Comparison of ENCODE assay signal across 9 mouse cellular contexts in genomic region chr1:167929729-167930341, GRCm38 (mm10).
DNase-seq lines count a peak whose midpoint lies in the region; ATAC-seq and TF ChIP-seq lines count a peak whose summit lies in the region.
"Had no signal": no experiment of that assay in that cellular context is flagged by ENCODE, and none has a peak within 500 bp of the region (broad histone marks: within the 10 kb centered on the region; RNA-seq: fewer than 3 reads in every experiment).

No protein-coding gene starts in this region.

- no peak overlapping the region for H3K27ac ChIP-seq in gastrocnemius, adult 2 months
- no peak overlapping the region for H3K27ac ChIP-seq in heart, embryonic 16.5 days (ENCODE audit: low read length)
- H3K27ac ChIP-seq in midbrain, embryonic 13.5 days, result no peak overlapping the region

- DNase-seq in gastrocnemius, adult 2 months, result peak; percentile 28
- DNase-seq in gastrocnemius, adult 8-10 months (ENCODE audit: low spot score in 2 of 2), result no peak
- DNase-seq in embryo, embryonic 10.5 days (ENCODE audit: low spot score), result peak; percentile 75
- DNase-seq in kidney, postnatal 36 days, result peak; percentile 15 to 40
- no peak for DNase-seq in frontal cortex, postnatal 36 days (ENCODE audit: low spot score in 2 of 2)

- peak; percentile 32 for TF ChIP-seq CTCF in gastrocnemius, adult 2 months (IDR thresholded peaks at IDR 0.05)

- 2% methylated on average over 28 of the region's 28 CpGs for WGBS in heart, embryonic 16.5 days
- WGBS in midbrain, embryonic 13.5 days, result under 1% methylated on average over 28 of the region's 28 CpGs

- no peaks in the 10 kb centered on the region for H3K36me3 ChIP-seq in heart, embryonic 16.5 days (ENCODE audit: control insufficient read depth, insufficient read depth)
- H3K36me3 ChIP-seq in midbrain, embryonic 13.5 days, result no peaks in the 10 kb centered on the region

- no peak for ATAC-seq in heart, embryonic 16.5 days (replicated peaks; ENCODE audit: extremely low read depth, insufficient read depth, low FRiP score)
- ATAC-seq in midbrain, embryonic 13.5 days, result peak; percentile 73
- no peak for ATAC-seq in monocyte, adult 5-6 weeks (replicated peaks; ENCODE audit: insufficient number of reproducible peaks, low FRiP score, low TSS enrichment, poor library complexity, severe bottlenecking)

- H3K27me3 ChIP-seq in heart, embryonic 16.5 days (ENCODE audit: control insufficient read depth, insufficient read depth, low read length), result peaks cover 16% of the 10 kb centered on the region
- peaks cover 21% of the 10 kb centered on the region; the same call in 1 of the 2 replicates for H3K27me3 ChIP-seq in midbrain, embryonic 13.5 days
- H3K27me3 ChIP-seq: CH12.LX had no signal

- peak overlapping the region; percentile 65 for H3K9ac ChIP-seq in heart, embryonic 16.5 days (ENCODE audit: low read length)
- H3K9ac ChIP-seq in midbrain, embryonic 13.5 days (replicated peaks), result peak overlapping the region; percentile 42; the same call in 1 of the 2 replicates

- peaks cover 5% of the 10 kb centered on the region; the same call in 1 of the 2 replicates for H3K9me3 ChIP-seq in heart, embryonic 16.5 days (replicated peaks; ENCODE audit: control insufficient read depth, low read length)
- no peaks in the 10 kb centered on the region for H3K9me3 ChIP-seq in midbrain, embryonic 13.5 days

- H3K4me3 ChIP-seq in gastrocnemius, adult 2 months, result peak overlapping the region; percentile 68
- peak overlapping the region; percentile 54 for H3K4me3 ChIP-seq in heart, embryonic 16.5 days (ENCODE audit: low read length)
- peak overlapping the region; percentile 34 for H3K4me3 ChIP-seq in midbrain, embryonic 13.5 days (replicated peaks)

- intact Hi-C loops in gastrocnemius, adult 2 months (cut with DNase I), result no loop called here

- peak overlapping the region; percentile 93 for H3K4me2 ChIP-seq in heart, embryonic 16.5 days (ENCODE audit: low read depth, low read length)
- H3K4me2 ChIP-seq in midbrain, embryonic 13.5 days (replicated peaks), result peak overlapping the region; percentile 66

- H3K4me1 ChIP-seq in heart, embryonic 16.5 days (ENCODE audit: control insufficient read depth, insufficient read depth, low read length), result no peaks in the 10 kb centered on the region
- peaks cover 22% of the 10 kb centered on the region for H3K4me1 ChIP-seq in midbrain, embryonic 13.5 days (replicated peaks)

Comparison
In these comparisons a context has a peak if more than half of its experiments do, and no peak if none do; other contexts are left out.
1. DNase-seq: peak in gastrocnemius, adult 2 months (single experiment), embryo, embryonic 10.5 days (single experiment) and kidney, postnatal 36 days (2 of 2); none in gastrocnemius, adult 8-10 months (0 of 2) and frontal cortex, postnatal 36 days (0 of 2).
2. Peak in every context shown above with its lines, with median percentiles within 50 percentile points of each other: H3K4me3 ChIP-seq.